Mouse (Mus musculus): ENCODE results near the gene Ewsr1.
A peak's percentile ranks its signal among the peaks of the same experiment; 100 is the strongest.

Gene Ewsr1

DNA sequence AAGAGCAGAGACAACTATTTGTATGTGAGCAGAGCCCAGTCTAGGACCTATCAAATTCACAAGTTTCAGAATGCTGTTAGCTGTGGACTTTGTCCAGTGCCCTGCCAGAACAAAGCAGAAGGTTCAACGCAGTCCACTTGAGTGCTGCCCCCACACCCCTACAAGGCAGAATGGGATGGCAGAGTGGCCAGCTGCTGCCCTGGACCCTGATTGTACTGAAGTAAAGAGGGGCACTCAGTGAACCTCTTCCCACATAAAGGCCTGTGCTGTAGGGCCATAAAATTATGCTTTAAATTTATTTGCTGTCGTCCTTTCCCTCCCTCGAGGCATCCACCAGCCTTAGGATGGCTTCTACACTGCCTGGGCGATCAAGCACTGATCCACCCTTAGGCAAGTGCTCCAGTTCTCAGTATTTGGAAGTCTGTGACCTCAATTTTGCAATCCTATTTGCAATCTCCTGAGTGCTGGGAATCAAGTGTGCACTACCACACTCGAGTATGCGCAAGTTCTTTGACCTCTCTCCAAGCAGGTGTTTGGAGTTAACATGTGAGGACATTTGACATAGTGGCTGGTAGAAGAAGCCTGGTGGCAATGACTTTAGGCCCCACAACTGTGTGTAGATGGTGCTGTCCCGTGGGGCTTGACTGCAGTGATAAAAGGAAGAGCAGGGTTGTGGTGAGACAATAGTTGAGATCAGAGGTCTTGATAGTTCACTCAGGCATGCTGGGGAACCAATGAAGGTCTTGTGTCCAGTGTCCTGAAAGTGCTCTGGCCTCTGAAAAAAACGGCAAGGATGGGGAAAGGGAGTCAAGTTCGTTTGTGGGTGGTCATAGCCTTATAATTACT is 30.7 kb downstream of the Ewsr1 start:
- no peak for DNase-seq (ENCODE audit: low read depth, low spot score)
- no peaks in the 10 kb centered on the region for H3K27me3 ChIP-seq (ENCODE audit: control insufficient read depth, insufficient read depth, low read length, poor library complexity, severe bottlenecking)
- peaks cover 26% of the 10 kb centered on the region for H3K36me3 ChIP-seq (ENCODE audit: control insufficient read depth, insufficient read depth, low read length, poor library complexity, severe bottlenecking)

DNA sequence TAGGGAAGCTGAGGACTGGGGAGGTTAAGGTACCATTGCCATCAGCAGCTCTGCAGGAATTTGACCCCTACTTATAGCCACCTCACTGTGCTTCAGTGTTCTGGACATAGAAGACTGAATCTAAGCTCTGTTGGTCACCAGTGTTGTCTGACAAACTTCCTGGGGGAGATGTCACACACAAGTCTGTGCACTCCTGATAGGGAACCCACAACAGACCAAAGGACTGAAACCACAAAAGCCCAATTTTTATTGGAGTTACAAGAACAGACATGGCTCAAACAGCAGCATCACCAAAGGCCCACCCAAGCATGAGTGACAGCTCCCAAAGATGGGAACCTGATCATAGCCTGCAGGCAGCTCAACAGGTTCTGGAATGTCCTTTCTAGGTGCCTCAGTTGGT is 32.0 kb downstream of the Ewsr1 start:
- Histone ChIP-seq H3K27me3 (ENCODE audit: control insufficient read depth, insufficient read depth, low read length, poor library complexity, severe bottlenecking) (no peaks in the 10 kb centered on the region), H3K36me3 (ENCODE audit: control insufficient read depth, insufficient read depth, low read length, poor library complexity, severe bottlenecking) (peaks cover 16% of the 10 kb centered on the region)
- DNase-seq (ENCODE audit: low read depth, low spot score), result no peak

DNA sequence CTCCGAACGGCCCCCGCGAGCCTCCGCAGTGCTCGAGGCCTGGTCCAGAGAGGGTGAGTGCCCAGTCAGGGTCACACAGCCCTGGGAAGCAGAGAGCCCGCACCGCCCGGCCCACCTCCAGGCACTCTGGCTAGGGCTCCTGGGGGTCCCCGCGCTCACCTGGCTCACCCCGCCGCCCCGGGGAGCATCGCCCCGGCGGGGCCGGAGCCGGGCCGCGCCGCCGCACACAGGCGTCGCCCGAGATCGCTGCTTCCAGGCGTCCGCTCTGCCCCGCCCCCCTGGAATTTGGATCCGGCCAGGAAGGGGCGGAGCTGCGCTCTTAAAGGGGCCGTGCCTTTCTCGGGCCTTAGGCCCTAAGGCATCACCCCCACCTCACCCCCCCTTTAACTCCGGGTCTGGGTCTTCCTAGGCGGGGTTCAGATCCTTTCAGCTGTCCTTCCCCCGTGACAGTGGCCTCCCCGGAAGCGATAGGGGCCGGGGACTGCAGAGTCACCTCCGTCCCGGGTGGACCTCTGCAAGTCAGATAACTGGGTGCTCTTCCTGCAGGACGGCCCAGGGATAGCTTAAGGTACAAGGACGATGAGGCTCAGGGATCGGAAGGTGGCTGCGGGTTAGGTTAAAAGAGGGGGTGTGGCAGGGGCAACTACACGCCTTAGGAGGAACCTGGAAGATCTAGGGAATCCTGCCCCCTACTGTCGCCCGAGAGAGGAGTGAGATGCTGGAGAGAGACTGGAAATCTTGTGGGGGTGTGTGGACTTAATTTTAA is 33.8 kb downstream of the Ewsr1 start, which contains the start of gene Gas2l1:
Gene Gas2l1, minus strand, starts transcription at position 272 of the 766 bp plus-strand sequence.
- Histone ChIP-seq H3K27me3 (ENCODE audit: control insufficient read depth, insufficient read depth, low read length, poor library complexity, severe bottlenecking) (no peaks in the 10 kb centered on the region), H3K36me3 (ENCODE audit: control insufficient read depth, insufficient read depth, low read length, poor library complexity, severe bottlenecking) (peaks cover 3% of the 10 kb centered on the region)
- DNase-seq (ENCODE audit: low read depth, low spot score), result peak; percentile 67

DNA sequence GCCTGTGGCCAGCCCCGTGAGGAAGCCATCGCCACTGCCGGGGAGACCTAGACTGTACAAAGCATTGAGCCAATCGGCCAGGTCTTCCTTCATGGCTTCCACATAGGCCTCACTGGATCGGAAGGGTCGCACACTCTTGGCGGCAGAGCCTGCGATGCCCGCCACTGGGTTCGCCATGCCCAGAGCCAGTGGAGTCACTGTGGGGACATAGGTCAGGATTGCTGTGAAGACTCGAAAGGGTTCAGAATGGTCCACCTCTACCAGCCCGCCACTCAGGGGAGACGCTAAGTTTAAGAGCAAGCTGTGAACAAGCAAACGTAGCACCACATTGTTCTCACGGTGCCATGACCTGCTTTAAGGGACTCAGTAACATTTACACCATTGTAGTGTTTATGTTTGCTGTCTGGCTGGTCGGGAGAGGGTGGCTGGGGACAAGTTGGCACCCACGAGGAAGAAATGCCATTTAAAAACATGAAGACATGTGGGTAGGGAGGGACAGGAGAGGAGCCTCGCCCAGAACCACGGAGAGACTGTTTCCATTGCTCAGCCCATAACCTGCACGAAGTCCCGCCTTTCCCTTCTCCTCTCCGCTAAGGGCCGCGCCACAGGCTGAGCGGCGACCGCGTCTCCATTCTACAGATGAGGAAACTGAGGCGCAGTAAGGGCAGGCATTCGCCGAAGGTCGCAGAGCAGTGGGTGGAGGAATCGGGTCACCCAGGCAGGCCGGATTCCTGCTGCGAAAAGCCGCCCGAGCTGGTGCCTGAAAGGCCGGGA is 34.6 kb downstream of the Ewsr1 start:
- Histone ChIP-seq H3K36me3 (ENCODE audit: control insufficient read depth, insufficient read depth, low read length, poor library complexity, severe bottlenecking) (peaks cover 2% of the 10 kb centered on the region), H3K27me3 (ENCODE audit: control insufficient read depth, insufficient read depth, low read length, poor library complexity, severe bottlenecking) (no peaks in the 10 kb centered on the region)
- DNase-seq (ENCODE audit: low read depth, low spot score), result peak; percentile 17

DNA sequence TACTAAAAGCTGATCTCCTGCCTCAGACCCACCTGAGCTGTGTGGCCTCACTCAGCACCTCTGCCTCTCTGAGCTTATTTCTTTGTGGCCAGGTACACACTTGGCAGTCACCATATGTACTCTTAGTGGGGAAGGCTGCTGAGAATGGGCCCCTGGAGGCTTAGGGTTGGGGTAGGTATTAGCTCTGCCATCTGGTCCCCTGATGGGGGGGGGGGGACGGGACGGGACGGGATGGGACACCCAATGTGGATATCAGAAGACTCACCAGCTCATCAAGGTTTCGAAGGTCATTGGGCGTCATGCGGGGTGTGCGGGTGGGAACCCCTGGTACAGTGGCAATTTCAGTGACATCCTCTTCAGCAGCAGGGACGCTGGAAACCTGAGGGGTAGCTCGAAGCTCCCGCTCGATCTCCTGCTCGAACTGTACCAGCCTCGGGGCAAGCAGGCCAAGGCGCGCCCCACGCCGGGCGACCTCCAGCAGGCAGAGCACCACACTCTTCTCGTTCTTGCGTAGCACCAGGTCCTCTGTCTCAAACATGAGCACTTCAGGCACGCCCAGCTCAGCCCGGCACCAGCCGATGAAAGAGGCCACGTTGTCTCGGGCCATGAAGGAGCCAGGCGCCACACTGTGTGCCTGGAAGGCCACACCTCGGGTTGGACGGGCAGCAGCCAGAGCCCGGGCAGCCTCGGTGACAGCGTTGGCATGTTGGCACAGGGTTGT is 35.3 kb downstream of the Ewsr1 start:
- no peak for DNase-seq (ENCODE audit: low read depth, low spot score)
- peaks cover under 1% of the 10 kb centered on the region for H3K36me3 ChIP-seq (ENCODE audit: control insufficient read depth, insufficient read depth, low read length, poor library complexity, severe bottlenecking)
- H3K27me3 ChIP-seq (ENCODE audit: control insufficient read depth, insufficient read depth, low read length, poor library complexity, severe bottlenecking), result no peaks in the 10 kb centered on the region

DNA sequence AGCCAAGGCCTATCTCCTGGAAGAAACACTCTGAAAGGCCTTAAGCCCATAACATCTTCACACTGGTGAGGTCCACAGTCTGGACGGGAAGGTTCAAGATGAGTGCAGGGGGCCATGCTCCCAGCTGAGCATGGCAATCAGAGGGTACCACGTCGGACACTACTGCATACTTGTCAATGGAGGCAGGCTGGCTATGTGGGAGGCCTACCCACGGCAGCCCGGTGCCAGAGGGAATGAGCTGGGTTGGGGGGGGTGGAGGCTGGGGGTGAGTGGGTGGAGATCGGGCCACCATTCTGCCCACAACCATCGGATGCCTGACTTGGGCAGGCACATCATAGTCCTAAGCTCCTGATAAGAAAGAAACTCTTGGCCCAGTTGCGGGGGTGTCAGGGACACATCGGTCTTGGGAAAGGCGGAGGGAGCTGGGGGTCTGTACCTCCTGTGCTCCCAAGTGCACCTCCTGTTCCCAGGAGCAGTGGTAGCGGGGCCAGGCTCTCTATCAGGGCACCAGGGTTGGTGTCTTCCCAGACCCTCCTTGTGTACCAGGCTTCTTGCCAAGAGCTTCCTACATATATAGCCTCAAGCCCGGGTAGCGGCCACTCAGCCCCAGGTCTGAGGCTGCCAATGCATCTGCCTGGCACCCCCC is 36.1 kb downstream of the Ewsr1 start:
- Histone ChIP-seq H3K27me3 (ENCODE audit: control insufficient read depth, insufficient read depth, low read length, poor library complexity, severe bottlenecking) (no peaks in the 10 kb centered on the region), H3K36me3 (ENCODE audit: control insufficient read depth, insufficient read depth, low read length, poor library complexity, severe bottlenecking) (no peaks in the 10 kb centered on the region)
- DNase-seq (ENCODE audit: low read depth, low spot score), result no peak

DNA sequence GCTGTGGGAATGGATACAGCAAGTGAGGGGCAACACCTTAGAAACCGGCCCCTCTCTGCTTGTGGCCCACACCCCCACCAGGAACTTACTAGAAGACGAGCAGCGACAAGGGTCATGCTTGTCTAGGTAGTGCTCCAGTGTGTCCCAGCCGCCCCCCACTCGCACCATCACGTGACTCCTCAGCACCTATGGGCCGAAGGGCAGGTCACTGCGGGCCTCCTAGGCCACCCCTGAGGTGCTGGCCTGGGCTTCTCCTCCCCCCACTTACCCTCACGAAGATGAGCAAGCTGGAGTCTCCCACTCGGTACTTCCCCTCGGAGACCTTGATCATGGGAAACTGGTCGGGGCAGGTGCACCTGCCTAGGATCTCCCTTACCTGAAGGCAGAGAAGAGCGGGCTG is 36.7 kb downstream of the Ewsr1 start:
- Histone ChIP-seq H3K27me3 (ENCODE audit: control insufficient read depth, insufficient read depth, low read length, poor library complexity, severe bottlenecking) (no peaks in the 10 kb centered on the region), H3K36me3 (ENCODE audit: control insufficient read depth, insufficient read depth, low read length, poor library complexity, severe bottlenecking) (no peaks in the 10 kb centered on the region)
- peak; percentile 44 for DNase-seq (ENCODE audit: low read depth, low spot score)

DNA sequence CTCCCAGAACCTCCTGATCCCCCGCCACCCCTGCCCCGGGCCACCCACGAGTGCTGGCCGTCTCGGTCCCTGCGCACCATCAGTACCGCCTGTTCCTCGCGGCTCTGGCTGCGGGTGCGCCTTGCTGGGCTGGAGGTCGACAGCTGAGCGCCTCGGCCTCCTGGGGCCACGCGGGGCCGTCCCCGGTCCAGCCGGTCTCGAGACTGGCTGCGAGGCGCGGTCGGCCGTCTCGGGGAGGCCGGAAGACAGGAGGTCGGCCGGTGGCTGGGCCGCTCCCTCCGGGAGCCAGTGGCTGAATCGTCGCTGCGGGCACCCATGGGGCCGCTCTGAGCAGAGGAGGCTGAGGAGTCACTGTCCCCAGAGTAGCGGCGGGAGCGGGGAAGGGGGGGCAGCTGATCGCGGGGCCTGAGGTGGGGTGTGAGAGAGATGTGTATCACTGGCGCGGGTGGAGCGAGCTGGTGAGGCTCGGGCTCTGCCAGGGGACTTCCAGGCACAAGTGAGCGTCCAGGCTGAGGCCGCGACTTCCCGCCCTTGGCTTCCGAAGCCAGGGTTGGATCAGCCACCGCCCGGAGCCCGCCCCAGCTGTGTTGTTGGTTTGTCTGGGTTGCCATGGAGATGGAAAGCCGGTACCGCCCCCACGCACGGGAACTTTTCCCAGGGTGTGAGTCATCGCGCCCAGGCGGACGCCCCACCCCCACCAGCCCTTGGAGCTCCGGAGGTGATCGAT is 37.5 kb downstream of the Ewsr1 start:
- H3K27me3 ChIP-seq (ENCODE audit: control insufficient read depth, insufficient read depth, low read length, poor library complexity, severe bottlenecking), result no peaks in the 10 kb centered on the region
- no peaks in the 10 kb centered on the region for H3K36me3 ChIP-seq (ENCODE audit: control insufficient read depth, insufficient read depth, low read length, poor library complexity, severe bottlenecking)
- DNase-seq (ENCODE audit: low read depth, low spot score), result peak; percentile 84

DNA sequence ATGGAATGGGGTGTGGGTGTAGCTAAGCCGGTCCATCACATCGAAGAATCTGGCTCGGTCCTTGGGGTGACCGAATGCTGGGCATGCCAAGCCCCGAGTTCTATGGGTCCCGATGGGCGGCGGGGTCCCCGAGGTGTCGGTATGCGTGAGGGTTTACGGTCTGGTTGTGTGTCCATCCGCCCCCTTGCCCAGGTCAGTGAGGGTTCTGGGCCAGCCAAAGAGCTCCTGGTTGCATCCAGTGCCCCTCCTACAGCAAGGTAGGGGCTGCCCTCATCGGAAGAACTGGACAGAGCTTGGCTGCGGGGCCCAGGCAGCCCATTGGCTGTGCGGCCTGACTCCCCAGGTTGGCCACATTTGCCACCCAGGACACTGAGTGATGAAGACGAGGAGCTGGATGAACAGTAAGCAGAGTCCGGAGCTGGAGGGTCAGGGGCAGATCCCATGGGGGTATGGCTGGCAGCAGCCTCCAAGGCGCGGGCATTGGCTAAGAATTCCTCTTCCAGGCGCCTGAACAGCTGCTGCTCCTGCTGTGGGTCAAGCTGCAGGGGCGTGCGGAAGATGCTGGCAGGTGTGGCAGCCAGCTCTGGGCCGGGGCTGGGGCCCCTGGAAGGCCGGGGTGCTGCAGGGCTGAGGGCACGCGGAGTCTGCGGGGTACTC is 38.2 kb downstream of the Ewsr1 start:
- Histone ChIP-seq H3K27me3 (ENCODE audit: control insufficient read depth, insufficient read depth, low read length, poor library complexity, severe bottlenecking) (no peaks in the 10 kb centered on the region), H3K36me3 (ENCODE audit: control insufficient read depth, insufficient read depth, low read length, poor library complexity, severe bottlenecking) (no peaks in the 10 kb centered on the region)
- peak; percentile 18 for DNase-seq (ENCODE audit: low read depth, low spot score)

DNA sequence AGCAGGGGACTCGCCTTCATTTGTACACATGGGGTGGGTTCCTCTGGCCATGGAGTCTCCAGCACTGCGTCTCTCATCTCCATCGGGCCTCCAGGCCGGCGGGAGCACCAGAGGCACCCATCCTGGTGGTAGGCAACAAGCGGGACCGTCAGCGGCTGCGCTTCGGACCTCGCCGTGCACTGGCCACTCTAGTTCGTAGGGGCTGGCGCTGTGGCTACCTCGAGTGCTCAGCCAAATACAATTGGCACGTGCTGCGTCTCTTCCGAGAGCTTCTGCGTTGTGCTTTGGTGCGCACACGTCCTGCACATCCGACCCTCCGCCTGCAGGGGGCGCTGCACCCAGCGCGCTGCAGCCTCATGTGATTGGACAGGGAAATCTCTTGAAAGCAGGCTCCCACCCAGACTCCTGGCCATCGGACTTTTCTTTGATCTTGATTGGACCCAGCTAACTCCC is 39.3 kb downstream of the Ewsr1 start:
- peak; percentile 77 for DNase-seq (ENCODE audit: low read depth, low spot score)
- Histone ChIP-seq H3K36me3 (ENCODE audit: control insufficient read depth, insufficient read depth, low read length, poor library complexity, severe bottlenecking) (no peaks in the 10 kb centered on the region), H3K27me3 (ENCODE audit: control insufficient read depth, insufficient read depth, low read length, poor library complexity, severe bottlenecking) (no peaks in the 10 kb centered on the region)

DNA sequence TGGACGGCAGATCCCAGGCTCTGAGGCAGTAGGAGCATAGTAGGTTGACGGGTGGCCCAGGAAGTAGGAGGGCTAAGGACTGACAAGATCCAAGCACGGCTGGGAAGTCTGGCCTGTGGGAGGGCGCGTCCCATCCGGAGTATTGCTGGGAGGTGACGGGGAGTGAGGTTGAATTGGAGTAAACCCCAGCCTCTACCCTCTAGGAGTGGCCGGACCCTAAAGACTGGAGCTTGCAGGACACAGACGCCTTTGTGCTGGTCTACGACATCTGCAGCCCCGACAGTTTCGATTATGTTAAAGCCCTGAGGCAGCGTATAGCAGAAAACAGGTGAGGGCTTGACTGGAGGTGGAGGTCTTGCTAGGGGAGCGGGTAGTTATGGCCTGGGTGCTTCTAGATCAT is 39.8 kb downstream of the Ewsr1 start:
- no peak for DNase-seq (ENCODE audit: low read depth, low spot score)
- Histone ChIP-seq H3K27me3 (ENCODE audit: control insufficient read depth, insufficient read depth, low read length, poor library complexity, severe bottlenecking) (no peaks in the 10 kb centered on the region), H3K36me3 (ENCODE audit: control insufficient read depth, insufficient read depth, low read length, poor library complexity, severe bottlenecking) (no peaks in the 10 kb centered on the region)

DNA sequence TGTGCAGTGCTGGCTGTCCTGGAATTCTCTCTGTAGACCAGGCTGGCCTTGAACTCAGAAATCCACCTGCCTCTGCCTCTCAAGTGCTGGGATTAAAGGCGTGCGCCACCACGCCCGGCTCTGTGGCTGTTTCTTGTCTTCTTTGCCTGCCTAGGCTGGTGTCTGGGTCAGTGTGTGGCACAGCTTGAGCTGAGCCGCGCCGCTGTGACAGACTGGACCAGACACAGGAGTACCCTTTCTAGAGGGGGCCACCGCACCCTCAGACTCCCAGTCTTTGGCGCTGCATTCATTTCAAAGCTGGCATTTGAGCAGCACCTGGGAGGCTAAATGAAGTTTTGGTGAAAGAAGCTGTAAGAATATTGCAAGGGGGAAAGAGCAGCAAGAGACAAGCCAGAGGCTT is 40.3 kb downstream of the Ewsr1 start:
- DNase-seq (ENCODE audit: low read depth, low spot score), result no peak
- H3K27me3 ChIP-seq (ENCODE audit: control insufficient read depth, insufficient read depth, low read length, poor library complexity, severe bottlenecking), result no peaks in the 10 kb centered on the region

More for the DNA sequence above, 40.3 kb downstream of the Ewsr1 start:
- no peaks in the 10 kb centered on the region for H3K36me3 ChIP-seq (ENCODE audit: control insufficient read depth, insufficient read depth, low read length, poor library complexity, severe bottlenecking)

Measured in splenic B cell, adult 2 months (primary cell).